Mouse (Mus musculus): ENCODE measurements around the gene Ppil4. TPM values are rescaled to one million over a fixed set of nuclear protein-coding genes. Genes with fewer than 3 reads are reported as not detected.

Ppil4 gene
- polyA plus RNA-seq, 1 experiment from 2014 or later = 51.9 TPM

DNA sequence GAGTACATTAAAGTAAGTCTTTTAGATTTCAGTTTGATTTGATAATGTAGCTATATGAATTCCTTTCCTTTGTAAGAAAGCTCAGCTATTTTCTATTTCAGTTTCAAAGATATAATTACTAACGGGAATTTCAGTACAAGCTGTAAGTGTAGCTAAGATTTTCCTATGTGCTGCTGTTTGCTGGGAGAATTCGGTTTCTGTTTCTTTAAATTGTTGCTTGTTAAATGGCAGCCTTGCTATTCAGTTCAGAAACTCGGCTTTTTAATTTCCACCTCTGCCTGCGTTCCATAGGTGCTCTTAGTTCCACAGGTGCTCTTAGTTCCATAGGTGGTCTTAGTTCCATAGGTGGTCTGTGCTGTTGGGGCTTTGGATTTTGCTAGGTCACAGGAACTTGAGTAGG is 26.5 kb downstream of the Ppil4 start:
- H3K36me3 ChIP-seq (ENCODE audit: control insufficient read depth, insufficient read depth, low read length) = peaks cover 16% of the 10 kb centered on the region
- ATAC-seq = no peak
- 96% methylated on average over 4 of the region's 4 CpGs for WGBS

DNA sequence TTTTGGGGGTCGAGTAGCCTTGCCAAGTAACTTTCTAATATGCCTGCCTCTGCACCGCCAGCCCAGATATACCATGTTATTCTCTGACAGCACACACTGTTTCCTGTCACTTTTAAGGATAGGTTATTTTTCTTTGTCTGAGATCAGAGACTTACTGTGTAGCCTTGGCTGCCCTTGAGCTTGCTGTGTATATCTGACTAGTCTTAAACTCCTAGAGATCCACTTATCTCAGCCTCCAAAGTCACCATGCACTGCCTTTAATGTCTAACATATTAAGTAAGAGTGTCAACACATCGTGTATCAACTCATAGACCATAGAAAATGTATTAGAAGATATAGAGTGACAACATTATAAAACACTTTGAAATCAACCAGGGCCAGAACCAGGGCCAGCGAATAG is 26.9 kb downstream of the Ppil4 start:
- 98% methylated on average over 4 of the region's 4 CpGs for WGBS
- H3K9me3 ChIP-seq (replicated peaks; ENCODE audit: control insufficient read depth, low read length, poor library complexity, severe bottlenecking) = no peaks in the 10 kb centered on the region

More for the DNA sequence above, 26.5 kb downstream of the Ppil4 start:
- H3K4me2 ChIP-seq (ENCODE audit: low read length) = no peak overlapping the region
- no peaks in the 10 kb centered on the region for H3K9me3 ChIP-seq (replicated peaks; ENCODE audit: control insufficient read depth, low read length, poor library complexity, severe bottlenecking)
- no peak overlapping the region for H3K4me3 ChIP-seq (ENCODE audit: low read depth, low read length)
- no peaks in the 10 kb centered on the region for H3K4me1 ChIP-seq (ENCODE audit: control insufficient read depth, insufficient read depth, low read length)
- H3K27ac ChIP-seq (ENCODE audit: low read length) = no peak overlapping the region
- no peak overlapping the region for H3K9ac ChIP-seq (ENCODE audit: low read depth, low read length)
- H3K27me3 ChIP-seq (ENCODE audit: control insufficient read depth, insufficient read depth, low read depth, low read length) = no peaks in the 10 kb centered on the region

DNA sequence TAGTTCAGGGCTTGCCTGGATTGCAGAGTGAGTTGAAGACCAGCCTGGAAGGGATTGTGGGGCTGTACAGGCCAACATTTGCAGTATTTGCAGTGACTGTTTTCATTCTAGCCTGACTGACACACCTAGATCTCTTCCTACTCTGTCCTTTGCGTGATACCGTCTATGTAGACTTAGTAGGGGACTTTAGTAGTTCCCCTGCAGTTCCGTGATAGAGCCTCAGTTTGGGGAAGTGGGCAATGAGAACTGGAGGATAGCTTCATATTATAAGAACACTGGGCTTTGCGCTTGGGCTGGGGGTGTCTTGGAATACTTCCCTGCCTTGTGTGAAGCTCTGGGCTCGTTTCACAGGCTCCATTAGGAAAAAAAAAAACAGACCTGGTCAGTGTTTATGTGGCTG is 27.5 kb downstream of the Ppil4 start:
- Histone ChIP-seq H3K4me2 (ENCODE audit: low read length) (no peak overlapping the region), H3K9ac (ENCODE audit: low read depth, low read length) (no peak overlapping the region), H3K27ac (ENCODE audit: low read length) (no peak overlapping the region), H3K27me3 (ENCODE audit: control insufficient read depth, insufficient read depth, low read depth, low read length) (no peaks in the 10 kb centered on the region), H3K4me3 (ENCODE audit: low read depth, low read length) (no peak overlapping the region), H3K36me3 (ENCODE audit: control insufficient read depth, insufficient read depth, low read length) (peaks cover 15% of the 10 kb centered on the region), H3K9me3 (replicated peaks; ENCODE audit: control insufficient read depth, low read length, poor library complexity, severe bottlenecking) (no peaks in the 10 kb centered on the region), H3K4me1 (ENCODE audit: control insufficient read depth, insufficient read depth, low read length) (no peaks in the 10 kb centered on the region)
- ATAC-seq = no peak
- 97% methylated on average over 5 of the region's 5 CpGs for WGBS

More for the DNA sequence above, 26.9 kb downstream of the Ppil4 start:
- Histone ChIP-seq H3K4me3 (ENCODE audit: low read depth, low read length) (no peak overlapping the region), H3K27ac (ENCODE audit: low read length) (no peak overlapping the region), H3K4me1 (ENCODE audit: control insufficient read depth, insufficient read depth, low read length) (no peaks in the 10 kb centered on the region), H3K4me2 (ENCODE audit: low read length) (no peak overlapping the region), H3K9ac (ENCODE audit: low read depth, low read length) (no peak overlapping the region), H3K36me3 (ENCODE audit: control insufficient read depth, insufficient read depth, low read length) (peaks cover 16% of the 10 kb centered on the region), H3K27me3 (ENCODE audit: control insufficient read depth, insufficient read depth, low read depth, low read length) (no peaks in the 10 kb centered on the region)
- ATAC-seq = no peak

DNA sequence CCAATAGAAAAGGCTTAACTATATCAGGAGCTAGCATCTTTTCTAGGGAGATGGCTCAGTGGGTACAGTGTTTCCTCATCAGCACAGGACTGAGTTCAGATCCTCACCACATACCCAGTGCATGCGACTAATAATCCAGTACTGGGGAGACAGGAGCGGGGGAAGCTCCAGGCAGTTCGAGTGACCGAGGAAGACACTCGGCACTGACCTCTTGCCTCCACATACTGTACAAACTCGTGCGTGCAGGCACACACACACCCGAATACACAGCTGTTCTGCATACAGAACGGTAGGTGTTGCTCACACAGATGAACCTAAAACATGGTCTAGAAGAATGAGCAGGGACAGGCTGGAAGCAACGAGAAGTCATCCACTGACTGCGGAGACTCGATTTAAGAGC is 29.3 kb downstream of the Ppil4 start:
- no peaks in the 10 kb centered on the region for H3K27me3 ChIP-seq (ENCODE audit: control insufficient read depth, insufficient read depth, low read depth, low read length)
- H3K4me1 ChIP-seq (ENCODE audit: control insufficient read depth, insufficient read depth, low read length) = no peaks in the 10 kb centered on the region
- no peak overlapping the region for H3K4me3 ChIP-seq (ENCODE audit: low read depth, low read length)
- 97% methylated on average over 12 of the region's 12 CpGs for WGBS
- no peak overlapping the region for H3K27ac ChIP-seq (ENCODE audit: low read length)
- H3K4me2 ChIP-seq (ENCODE audit: low read length) = no peak overlapping the region
- no peak overlapping the region for H3K9ac ChIP-seq (ENCODE audit: low read depth, low read length)
- ATAC-seq = no peak
- peaks cover 11% of the 10 kb centered on the region for H3K36me3 ChIP-seq (ENCODE audit: control insufficient read depth, insufficient read depth, low read length)
- H3K9me3 ChIP-seq (replicated peaks; ENCODE audit: control insufficient read depth, low read length, poor library complexity, severe bottlenecking) = no peaks in the 10 kb centered on the region

DNA sequence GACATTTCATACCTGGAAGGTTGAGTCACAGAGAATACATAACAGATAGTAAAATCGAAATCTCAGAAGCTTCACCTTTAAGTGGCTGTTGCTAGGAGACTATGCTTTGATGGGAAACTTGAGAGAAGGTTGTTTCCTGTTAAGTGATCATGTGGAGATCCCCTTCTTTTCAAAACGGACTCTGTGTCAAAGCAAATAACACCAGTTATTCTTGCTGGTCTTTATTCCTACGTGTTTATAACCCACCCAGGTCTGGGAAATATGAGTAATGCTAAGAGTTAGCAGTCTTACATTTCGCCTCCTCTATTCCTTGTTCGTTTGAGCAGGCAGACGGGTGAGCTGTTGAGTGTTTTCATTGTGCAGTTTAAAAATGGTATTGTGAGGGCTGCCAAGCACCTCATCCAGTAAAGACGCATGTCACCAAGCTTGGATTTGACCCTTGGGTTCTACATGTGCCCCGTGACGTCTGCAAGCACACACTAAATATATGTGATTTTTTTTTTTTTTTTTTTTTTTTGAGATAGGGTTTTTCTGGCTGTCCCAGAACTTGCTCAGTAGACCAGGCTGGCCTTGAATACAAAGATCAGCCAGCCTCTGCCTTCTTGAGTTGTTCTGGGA is 32.1 kb downstream of the Ppil4 start:
- no peak for ATAC-seq

DNA sequence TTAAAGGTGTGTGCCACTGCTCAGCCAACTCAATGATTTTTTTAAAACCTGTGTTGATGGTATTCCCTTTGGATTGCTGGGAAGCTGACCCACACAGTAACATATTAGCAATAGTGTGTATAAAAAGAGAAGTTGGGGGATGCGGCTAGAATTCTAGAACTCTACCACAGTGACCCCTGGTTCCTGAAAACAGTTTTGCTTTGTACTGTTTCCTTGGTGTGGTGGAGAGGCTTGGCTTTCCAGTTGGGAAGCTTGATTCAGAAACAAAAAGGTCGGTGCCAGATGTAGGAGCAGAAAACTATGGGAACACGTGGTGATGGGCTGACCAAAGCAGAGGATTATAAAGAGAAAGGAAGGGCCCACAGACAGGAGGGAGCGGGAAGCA is 32.6 kb downstream of the Ppil4 start:
- H3K27me3 ChIP-seq (ENCODE audit: control insufficient read depth, insufficient read depth, low read depth, low read length) = no peaks in the 10 kb centered on the region
- H3K9ac ChIP-seq (ENCODE audit: low read depth, low read length) = no peak overlapping the region
- peaks cover 6% of the 10 kb centered on the region; the same call in 1 of the 2 replicates for H3K36me3 ChIP-seq (ENCODE audit: control insufficient read depth, insufficient read depth, low read length)
- WGBS = 88% methylated on average over 4 of the region's 4 CpGs
- no peaks in the 10 kb centered on the region for H3K4me1 ChIP-seq (ENCODE audit: control insufficient read depth, insufficient read depth, low read length)
- H3K4me3 ChIP-seq (ENCODE audit: low read depth, low read length) = no peak overlapping the region
- ATAC-seq = no peak
- H3K9me3 ChIP-seq (replicated peaks; ENCODE audit: control insufficient read depth, low read length, poor library complexity, severe bottlenecking) = no peaks in the 10 kb centered on the region
- H3K27ac ChIP-seq (ENCODE audit: low read length) = no peak overlapping the region
- no peak overlapping the region for H3K4me2 ChIP-seq (ENCODE audit: low read length)

More for the DNA sequence above, 32.1 kb downstream of the Ppil4 start:
- no peak overlapping the region for H3K4me2 ChIP-seq (ENCODE audit: low read length)
- no peak overlapping the region for H3K9ac ChIP-seq (ENCODE audit: low read depth, low read length)
- H3K36me3 ChIP-seq (ENCODE audit: control insufficient read depth, insufficient read depth, low read length) = peaks cover 6% of the 10 kb centered on the region; the same call in 1 of the 2 replicates
- no peaks in the 10 kb centered on the region for H3K4me1 ChIP-seq (ENCODE audit: control insufficient read depth, insufficient read depth, low read length)
- no peaks in the 10 kb centered on the region for H3K27me3 ChIP-seq (ENCODE audit: control insufficient read depth, insufficient read depth, low read depth, low read length)
- H3K27ac ChIP-seq (ENCODE audit: low read length) = no peak overlapping the region
- H3K4me3 ChIP-seq (ENCODE audit: low read depth, low read length) = no peak overlapping the region
- WGBS = 88% methylated on average over 9 of the region's 9 CpGs
- H3K9me3 ChIP-seq (replicated peaks; ENCODE audit: control insufficient read depth, low read length, poor library complexity, severe bottlenecking) = no peaks in the 10 kb centered on the region

DNA sequence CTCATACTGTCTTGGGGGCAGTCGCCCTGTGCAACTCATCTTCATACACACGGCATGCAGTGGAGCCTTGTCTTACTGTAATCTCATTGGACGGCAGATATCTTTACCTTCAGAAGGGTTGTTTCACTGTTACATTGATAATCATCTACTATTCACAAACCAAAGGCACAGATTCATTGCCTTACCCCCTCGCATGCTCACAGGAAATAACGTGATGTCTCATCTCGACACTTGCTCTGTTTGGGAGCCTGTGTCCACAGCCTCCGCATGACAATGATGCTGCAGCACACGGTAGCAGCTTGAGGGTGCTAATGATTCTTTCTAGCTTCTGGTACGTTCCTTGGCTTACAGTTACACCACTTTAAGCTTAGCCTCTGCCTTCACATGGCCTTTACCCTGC is 33.4 kb downstream of the Ppil4 start:
- H3K4me3 ChIP-seq (ENCODE audit: low read depth, low read length) = no peak overlapping the region
- WGBS = 92% methylated on average over 9 of the region's 9 CpGs
- H3K4me2 ChIP-seq (ENCODE audit: low read length) = no peak overlapping the region
- H3K9ac ChIP-seq (ENCODE audit: low read depth, low read length) = no peak overlapping the region
- no peaks in the 10 kb centered on the region for H3K9me3 ChIP-seq (replicated peaks; ENCODE audit: control insufficient read depth, low read length, poor library complexity, severe bottlenecking)
- H3K27ac ChIP-seq (ENCODE audit: low read length) = no peak overlapping the region
- H3K36me3 ChIP-seq (ENCODE audit: control insufficient read depth, insufficient read depth, low read length) = peaks cover 3% of the 10 kb centered on the region; the same call in 1 of the 2 replicates
- ATAC-seq = no peak
- H3K27me3 ChIP-seq (ENCODE audit: control insufficient read depth, insufficient read depth, low read depth, low read length) = no peaks in the 10 kb centered on the region
- no peaks in the 10 kb centered on the region for H3K4me1 ChIP-seq (ENCODE audit: control insufficient read depth, insufficient read depth, low read length)

DNA sequence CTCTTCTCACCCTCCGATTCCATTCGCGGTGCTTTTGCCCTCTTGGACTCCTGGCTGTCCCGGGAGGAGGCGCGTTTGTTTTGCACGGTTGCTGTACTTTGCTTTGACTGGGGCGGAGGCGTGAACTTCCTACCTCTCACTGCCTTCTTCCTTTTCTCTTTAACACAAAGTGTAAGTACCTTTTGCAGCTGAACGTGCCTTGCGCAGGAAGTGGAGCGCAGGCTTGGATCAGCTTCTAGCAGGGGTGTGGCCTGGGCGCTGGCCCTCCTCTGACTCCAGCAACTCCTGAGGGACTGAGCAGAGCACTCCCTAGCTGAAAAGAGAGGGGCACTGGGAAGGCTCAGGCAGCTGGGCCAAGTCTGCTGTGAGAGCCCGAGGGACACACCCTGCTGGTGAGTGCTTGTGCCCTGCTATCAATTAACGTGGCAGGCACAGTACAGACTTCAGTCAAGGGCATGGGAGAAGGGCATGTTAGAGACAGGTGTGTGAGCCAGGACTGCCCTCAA is 39.5 kb downstream of the Ppil4 start, which contains the start of gene Zc3h12d:
Zc3h12d (plus strand) TSS at position 300 of the 506 bp plus-strand sequence.
- Histone ChIP-seq H3K27me3 (ENCODE audit: control insufficient read depth, insufficient read depth, low read depth, low read length) (no peaks in the 10 kb centered on the region), H3K9ac (ENCODE audit: low read depth, low read length) (no peak within 1 kb of the TSS), H3K27ac (ENCODE audit: low read length) (no peak within 1 kb of the TSS), H3K4me3 (ENCODE audit: low read depth, low read length) (no peak within 1 kb of the TSS), H3K9me3 (replicated peaks; ENCODE audit: control insufficient read depth, low read length, poor library complexity, severe bottlenecking) (no peaks in the 10 kb centered on the region), H3K36me3 (ENCODE audit: control insufficient read depth, insufficient read depth, low read length) (no peaks in the 10 kb centered on the region), H3K4me1 (ENCODE audit: control insufficient read depth, insufficient read depth, low read length) (no peaks in the 10 kb centered on the region), H3K4me2 (ENCODE audit: low read length) (peak within 1 kb of the TSS; percentile 14; the same call in 1 of the 2 replicates)
- ATAC-seq = no peak
- 5% methylated on average over 15 of the region's 15 CpGs for WGBS

DNA sequence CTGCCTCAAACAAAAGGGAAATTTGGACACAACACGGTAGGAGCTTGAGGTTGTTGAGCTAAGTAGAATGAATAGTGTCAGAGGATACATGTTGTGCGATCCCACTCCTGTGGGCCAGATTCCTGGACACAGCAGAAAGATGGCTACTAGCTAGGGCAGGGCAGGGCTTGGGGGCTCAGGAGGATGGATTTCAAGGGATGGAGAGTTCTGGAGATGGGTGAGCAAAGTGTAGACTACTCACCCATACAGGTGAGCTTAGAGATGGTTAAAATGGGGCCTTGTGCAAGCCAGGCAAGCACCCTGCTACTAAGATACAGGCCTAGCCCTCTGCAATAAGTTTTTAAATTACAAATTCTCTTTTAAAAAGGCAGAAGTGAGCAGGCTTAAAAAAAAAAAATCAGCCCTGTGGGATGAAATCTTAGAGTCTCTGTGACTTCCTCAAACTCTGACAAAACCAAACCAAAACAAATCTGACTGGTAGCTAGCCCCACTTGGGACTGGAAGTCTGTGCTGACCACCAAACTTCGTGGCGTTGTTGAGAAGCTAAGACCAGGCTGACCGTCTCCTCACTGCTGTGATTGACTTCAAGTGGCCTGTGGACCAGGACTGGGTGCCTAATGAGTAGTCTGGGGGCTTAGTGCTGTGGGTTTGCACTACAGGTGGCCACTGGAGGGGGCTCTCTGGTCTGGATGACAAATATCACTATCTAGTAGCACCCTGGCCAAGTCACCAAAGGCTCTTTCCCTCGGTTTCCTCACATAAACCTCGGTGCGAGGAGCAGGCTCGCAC is 40.9 kb downstream of the Ppil4 start:
- Histone ChIP-seq H3K4me1 (ENCODE audit: control insufficient read depth, insufficient read depth, low read length) (no peaks in the 10 kb centered on the region), H3K27ac (ENCODE audit: low read length) (no peak overlapping the region)
- ATAC-seq = no peak

More for the DNA sequence above, 40.9 kb downstream of the Ppil4 start:
- Histone ChIP-seq H3K9me3 (replicated peaks; ENCODE audit: control insufficient read depth, low read length, poor library complexity, severe bottlenecking) (no peaks in the 10 kb centered on the region), H3K27me3 (ENCODE audit: control insufficient read depth, insufficient read depth, low read depth, low read length) (no peaks in the 10 kb centered on the region), H3K4me3 (ENCODE audit: low read depth, low read length) (no peak overlapping the region), H3K4me2 (ENCODE audit: low read length) (no peak overlapping the region), H3K9ac (ENCODE audit: low read depth, low read length) (no peak overlapping the region), H3K36me3 (ENCODE audit: control insufficient read depth, insufficient read depth, low read length) (no peaks in the 10 kb centered on the region)
- WGBS = 82% methylated on average over 9 of the region's 9 CpGs

All from midbrain, embryonic 16.5 days (tissue).